Mouse (Mus musculus) lung, embryonic 15.5 days (tissue): ENCODE measurements around the gene Tbl2. TPM values are rescaled to one million over a fixed set of nuclear protein-coding genes. Genes with fewer than 3 reads are reported as not detected.

Source experiments
- ATAC-seq: fragments of 200-750 bp; cut with Nextera tagmentation; 2 replicates; pipeline ENCODE4 v1.8.0; 2017; ENCODE audit warnings: moderate number of reproducible peaks, borderline replicate concordance; ENCODE audit not compliant: low FRiP score, low TSS enrichment; ENCODE audit errors: extremely low read depth
- H3K27ac ChIP-seq: fragments of 300-500 bp; sonication (generic); 2 replicates; pipeline ENCODE4 v1.5.1; 2015; ENCODE audit warnings: moderate library complexity, mild to moderate bottlenecking, inconsistent platforms
- H3K27me3 ChIP-seq: fragments of 300-500 bp; sonication (generic); 2 replicates; pipeline ENCODE4 v1.6.1; 2015; ENCODE audit warnings: inconsistent platforms
- H3K36me3 ChIP-seq: fragments of 300-500 bp; sonication (generic); 2 replicates; pipeline ENCODE4 v1.6.1; 2015; ENCODE audit warnings: inconsistent platforms
- H3K4me1 ChIP-seq: fragments of 300-500 bp; sonication (generic); 2 replicates; pipeline ENCODE4 v1.6.1; 2015; ENCODE audit warnings: inconsistent platforms
- H3K4me2 ChIP-seq: fragments of 300-500 bp; sonication (generic); 2 replicates; pipeline ENCODE4 v1.6.1; 2015; ENCODE audit warnings: inconsistent platforms, mild to moderate bottlenecking, moderate library complexity
- H3K4me3 ChIP-seq: fragments of 300-500 bp; sonication (generic); 2 replicates; pipeline ENCODE4 v1.5.1; 2015; ENCODE audit warnings: mild to moderate bottlenecking, inconsistent platforms
- H3K9ac ChIP-seq: fragments of 300-500 bp; sonication (generic); 2 replicates; pipeline ENCODE4 v1.6.1; 2015; ENCODE audit warnings: inconsistent platforms
- H3K9me3 ChIP-seq: fragments of 300-500 bp; sonication (generic); 2 replicates; pipeline ENCODE4 v1.6.1; 2016; ENCODE audit warnings: inconsistent platforms
- WGBS: fragments of 180-500 bp; shearing (Covaris S2); methylation state at CpG from one replicate; pipeline ENCODE4 v1.1.7; 2015; 5-methylcytosine and 5-hydroxymethylcytosine counted together
- polyA plus RNA-seq: library from polyadenylated mRNA; unstranded; fragments of >200 nt; fragmentation: Nextera tagmentation; extraction: Ambion mirVana; gene quantifications from 2 replicates; pipeline ENCODE4 v1.2.1, GENCODE M21; 2015

Gene Tbl2
- polyA plus RNA-seq: 21.4 and 21.7 TPM in 2 replicates

DNA sequence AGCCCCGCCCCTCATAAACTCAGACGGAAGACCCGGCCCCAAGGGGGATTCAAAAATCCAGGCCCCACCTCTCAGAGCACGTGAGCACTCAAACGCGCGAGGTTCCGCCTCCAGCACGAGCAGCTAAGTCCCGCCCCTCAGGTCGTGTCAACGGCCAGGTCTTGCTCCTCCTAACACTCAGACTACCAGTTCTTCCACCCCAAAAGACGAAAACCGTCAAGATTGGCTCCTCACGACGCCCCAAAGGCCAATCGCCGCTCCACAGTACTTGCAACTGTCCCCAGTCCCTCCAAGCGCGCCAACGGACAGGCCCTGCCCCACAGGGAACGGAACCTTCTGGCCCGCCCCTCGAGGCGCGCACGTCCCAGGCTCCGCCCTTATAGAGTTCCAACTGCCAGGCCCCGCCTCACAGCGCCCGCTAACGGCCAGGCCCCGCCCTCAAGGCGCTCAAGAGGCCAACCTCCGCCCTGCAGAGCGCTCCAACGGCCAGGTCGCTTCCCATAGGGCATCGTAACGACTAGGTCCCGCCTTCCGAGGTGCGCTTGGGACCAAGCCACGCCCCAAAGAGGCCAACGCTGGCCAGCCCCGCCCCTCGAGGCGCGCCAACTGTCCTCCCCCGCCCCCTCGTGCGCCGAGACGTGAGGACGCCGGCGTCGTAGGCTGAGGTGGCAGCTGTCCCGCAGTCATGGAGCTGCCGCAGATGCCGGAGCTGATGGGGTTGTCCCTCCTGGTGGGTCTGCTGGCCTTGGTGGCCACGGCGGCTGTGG is at the start of gene Tbl2:
Tbl2 (plus strand) TSS at position 605 of the 767 bp plus-strand sequence.
- Histone ChIP-seq H3K9ac (peak within 1 kb of the TSS; percentile 83), H3K9me3 (no peaks in the 10 kb centered on the region), H3K4me3 (peak within 1 kb of the TSS; percentile 73), H3K36me3 (peaks cover 15% of the 10 kb centered on the region), H3K27ac (peak within 1 kb of the TSS; percentile 97), H3K27me3 (no peaks in the 10 kb centered on the region), H3K4me1 (peaks cover 14% of the 10 kb centered on the region), H3K4me2 (peak within 1 kb of the TSS; percentile 78)
- under 1% methylated on average over 59 of the region's 63 CpGs for WGBS
- ATAC-seq: peak; percentile 99

DNA sequence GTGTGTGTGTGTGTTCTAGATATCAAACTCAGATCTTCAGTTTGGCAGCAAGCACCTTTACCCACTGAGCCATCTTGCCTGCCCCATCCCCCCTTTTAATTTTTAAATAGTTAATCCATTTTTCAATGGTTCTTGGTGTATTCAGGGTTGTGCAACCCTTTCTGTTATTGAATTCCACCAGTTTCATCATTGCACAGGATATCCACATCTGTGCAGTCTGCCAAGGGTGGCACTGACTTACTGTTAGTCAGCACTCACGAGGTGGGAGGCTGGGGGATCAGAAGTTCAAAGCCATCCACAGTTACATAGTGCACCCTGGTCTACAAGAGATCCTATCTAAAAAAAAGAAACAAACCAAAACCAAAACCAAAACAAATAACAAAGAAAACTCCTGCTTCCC is 48.5 kb upstream of the Tbl2 start:
- Histone ChIP-seq H3K9me3 (no peaks in the 10 kb centered on the region), H3K27ac (no peak overlapping the region), H3K4me2 (no peak overlapping the region), H3K9ac (no peak overlapping the region), H3K27me3 (peaks cover 13% of the 10 kb centered on the region), H3K4me3 (no peak overlapping the region), H3K4me1 (no peaks in the 10 kb centered on the region), H3K36me3 (no peaks in the 10 kb centered on the region)
- 42% methylated on average over 1 of the region's 1 CpGs for WGBS
- no peak for ATAC-seq

DNA sequence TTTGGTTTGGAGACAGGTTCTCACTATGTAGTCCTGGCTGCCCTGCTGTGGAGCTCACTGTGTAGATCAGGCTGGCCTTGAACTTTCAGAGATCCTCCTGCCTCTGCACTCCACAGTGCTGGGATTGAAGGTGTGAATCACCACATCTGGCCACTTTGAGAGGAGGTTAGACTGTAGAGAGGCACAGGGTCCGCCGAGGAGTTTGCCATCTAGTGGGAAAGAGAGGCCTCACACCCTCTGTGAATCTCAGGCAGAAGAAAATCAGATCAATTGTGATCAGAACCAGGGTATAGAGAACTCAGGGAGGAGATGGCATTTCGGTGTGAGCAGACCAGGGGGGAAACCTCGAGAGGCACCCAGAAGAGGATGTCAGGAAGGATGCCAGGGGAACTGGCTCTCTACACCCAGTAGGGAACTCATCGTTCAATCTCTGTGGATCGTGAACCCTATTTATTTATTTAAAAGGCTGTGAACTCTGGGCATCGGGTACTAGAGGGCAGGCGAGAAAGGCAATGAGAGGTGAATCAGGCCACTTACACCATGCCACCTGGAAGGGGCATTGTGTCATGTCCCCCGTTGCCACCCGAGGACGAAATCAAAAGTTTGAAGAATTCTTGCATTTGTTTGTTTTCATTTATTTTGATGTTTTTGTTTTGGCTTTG is 45.3 kb upstream of the Tbl2 start:
- H3K27me3 ChIP-seq: peaks cover 44% of the 10 kb centered on the region

DNA sequence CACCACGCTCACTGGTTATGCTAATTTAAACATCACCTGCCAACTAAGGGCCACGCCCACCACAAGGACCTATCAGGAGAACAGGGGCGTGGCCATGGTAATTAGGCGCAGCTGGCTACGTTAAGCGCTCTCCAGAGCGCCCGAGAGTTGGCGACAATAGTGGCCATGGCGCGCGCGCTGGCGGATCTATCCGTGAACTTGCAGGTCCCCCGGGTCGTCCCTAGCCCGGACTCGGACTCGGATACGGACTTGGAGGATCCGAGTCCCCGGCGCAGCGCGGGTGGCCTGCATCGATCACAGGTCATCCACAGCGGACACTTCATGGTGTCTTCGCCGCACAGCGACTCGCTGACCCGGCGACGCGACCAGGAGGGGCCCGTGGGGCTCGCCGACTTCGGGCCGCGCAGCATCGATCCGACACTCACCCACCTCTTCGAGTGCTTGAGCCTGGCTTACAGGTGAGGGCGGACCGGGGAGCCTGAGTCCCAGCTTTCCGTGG is 42.6 kb upstream of the Tbl2 start:
- peak overlapping the region; percentile 52 for H3K9ac ChIP-seq
- H3K4me2 ChIP-seq: peak overlapping the region; percentile 95
- no peaks in the 10 kb centered on the region for H3K36me3 ChIP-seq
- no peaks in the 10 kb centered on the region for H3K9me3 ChIP-seq
- WGBS: under 1% methylated on average over 48 of the region's 48 CpGs
- peak overlapping the region; percentile 49 for H3K4me3 ChIP-seq
- ATAC-seq: peak; percentile 73; the same call in 1 of the 2 replicates
- peaks cover 15% of the 10 kb centered on the region for H3K4me1 ChIP-seq
- no peak overlapping the region for H3K27ac ChIP-seq
- peaks cover 56% of the 10 kb centered on the region for H3K27me3 ChIP-seq

More for the DNA sequence above, 45.3 kb upstream of the Tbl2 start:
- Histone ChIP-seq H3K27ac (no peak overlapping the region), H3K4me2 (no peak overlapping the region), H3K4me1 (peaks cover 15% of the 10 kb centered on the region), H3K36me3 (no peaks in the 10 kb centered on the region), H3K9ac (no peak overlapping the region), H3K4me3 (no peak overlapping the region), H3K9me3 (no peaks in the 10 kb centered on the region)
- WGBS: 52% methylated on average over 11 of the region's 11 CpGs
- ATAC-seq: no peak

DNA sequence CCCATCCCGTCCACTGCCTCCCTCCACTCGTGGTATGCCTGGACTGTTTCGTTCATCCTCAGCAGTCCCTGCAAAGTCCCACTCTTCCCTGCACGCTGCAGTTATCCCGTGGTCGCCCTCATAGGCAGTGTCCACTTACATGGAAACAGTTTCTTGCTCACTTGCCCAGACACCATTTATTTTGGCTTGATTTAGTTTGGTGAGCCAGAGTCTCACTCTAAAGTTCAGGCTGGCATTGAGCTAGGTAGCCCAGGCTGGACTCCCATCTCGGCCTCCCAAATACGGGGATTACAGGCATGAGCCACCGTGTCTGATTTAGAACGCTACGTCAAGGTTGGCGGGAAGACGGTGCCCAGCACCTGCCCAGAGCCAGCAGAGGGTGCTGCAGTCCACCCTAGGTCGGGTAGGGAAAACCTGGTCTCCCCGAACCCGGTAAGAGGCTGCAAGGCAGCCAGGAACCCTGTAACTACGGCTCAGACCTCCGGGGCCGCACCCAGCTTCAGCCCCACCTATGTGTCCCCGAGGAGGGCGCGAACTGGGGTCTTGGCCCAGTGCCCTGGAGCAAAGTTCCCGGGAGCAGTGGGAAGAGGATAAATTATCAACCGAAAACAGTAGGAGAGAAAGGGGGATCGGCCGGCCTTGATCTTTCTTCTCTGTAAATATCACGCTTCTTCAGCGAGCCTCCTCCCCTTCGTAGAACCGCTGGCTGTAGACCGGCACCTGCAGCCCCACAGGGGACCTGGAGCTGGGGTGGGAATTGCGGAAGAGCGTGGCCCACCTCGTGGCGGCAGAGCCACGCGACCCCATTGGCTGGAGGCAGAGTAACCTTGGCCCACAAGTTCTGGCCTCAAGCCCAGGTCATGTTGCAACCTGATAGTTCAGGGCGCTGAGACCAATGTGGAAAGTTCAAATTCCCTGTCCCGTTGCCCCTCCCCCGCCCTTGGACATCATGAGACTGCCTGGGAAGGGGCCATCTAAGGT is 41.6 kb upstream of the Tbl2 start:
- H3K27me3 ChIP-seq: peaks cover 56% of the 10 kb centered on the region
- H3K4me3 ChIP-seq: peak overlapping the region; percentile 49
- no peaks in the 10 kb centered on the region for H3K9me3 ChIP-seq
- WGBS: 8% methylated on average over 40 of the region's 40 CpGs
- peaks cover 15% of the 10 kb centered on the region for H3K4me1 ChIP-seq
- H3K27ac ChIP-seq: no peak overlapping the region
- no peaks in the 10 kb centered on the region for H3K36me3 ChIP-seq
- ATAC-seq: peak; percentile 62; the same call in 1 of the 2 replicates
- peak overlapping the region; percentile 95 for H3K4me2 ChIP-seq
- H3K9ac ChIP-seq: 0 out of 2 replicates have a peak overlapping the region, but pooled peaks have one; percentile 8

DNA sequence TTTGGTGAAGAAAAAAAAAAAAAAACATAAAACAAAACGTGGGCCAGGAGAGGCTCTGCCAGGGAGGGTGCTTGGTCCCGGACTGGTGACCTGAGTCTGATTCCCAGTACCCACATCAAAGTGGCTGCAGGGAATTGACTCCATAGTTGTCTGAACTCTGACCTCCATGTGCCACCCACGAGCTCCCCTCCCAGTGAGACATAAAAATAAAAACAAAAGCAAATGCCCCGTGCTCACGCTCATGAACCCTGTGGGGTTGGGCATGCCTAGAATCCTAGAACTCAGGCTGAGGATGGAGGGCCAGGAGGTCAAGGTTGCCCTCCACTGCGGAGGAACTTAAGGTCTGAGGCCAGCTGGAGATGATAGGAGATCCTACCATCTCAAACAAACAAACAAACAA is 40.4 kb upstream of the Tbl2 start:
- no peak for ATAC-seq
- no peak overlapping the region for H3K4me2 ChIP-seq
- H3K9me3 ChIP-seq: no peaks in the 10 kb centered on the region
- H3K36me3 ChIP-seq: no peaks in the 10 kb centered on the region
- peaks cover 15% of the 10 kb centered on the region for H3K4me1 ChIP-seq
- no peak overlapping the region for H3K27ac ChIP-seq
- H3K4me3 ChIP-seq: no peak overlapping the region
- no peak overlapping the region for H3K9ac ChIP-seq
- H3K27me3 ChIP-seq: peaks cover 56% of the 10 kb centered on the region
- 50% methylated on average over 6 of the region's 6 CpGs for WGBS

DNA sequence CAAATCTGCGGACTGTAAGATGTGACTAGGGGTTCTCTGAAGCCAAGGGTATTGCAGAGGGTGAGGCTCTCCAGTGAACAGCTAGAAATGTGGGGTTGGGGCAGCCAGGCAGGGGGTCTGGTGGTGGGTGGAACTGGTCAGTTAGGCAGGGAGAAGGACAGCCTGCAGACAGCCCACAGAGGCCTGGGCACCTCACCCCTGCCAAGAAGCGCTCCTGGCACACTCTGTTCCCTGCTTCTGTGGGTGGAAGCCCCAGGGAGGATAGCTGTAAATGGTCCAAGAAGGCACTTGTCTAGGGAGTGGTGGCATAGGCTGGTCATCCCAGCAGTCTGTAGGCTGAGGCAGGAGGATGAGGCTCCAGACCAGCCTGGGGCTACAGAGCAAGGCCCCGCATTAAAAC is 40.0 kb upstream of the Tbl2 start:
- Histone ChIP-seq H3K9ac (no peak overlapping the region), H3K4me2 (no peak overlapping the region), H3K36me3 (no peaks in the 10 kb centered on the region), H3K4me1 (peaks cover 15% of the 10 kb centered on the region), H3K27ac (no peak overlapping the region), H3K9me3 (no peaks in the 10 kb centered on the region), H3K4me3 (no peak overlapping the region), H3K27me3 (peaks cover 56% of the 10 kb centered on the region)
- no peak for ATAC-seq
- 88% methylated on average over 3 of the region's 3 CpGs for WGBS

DNA sequence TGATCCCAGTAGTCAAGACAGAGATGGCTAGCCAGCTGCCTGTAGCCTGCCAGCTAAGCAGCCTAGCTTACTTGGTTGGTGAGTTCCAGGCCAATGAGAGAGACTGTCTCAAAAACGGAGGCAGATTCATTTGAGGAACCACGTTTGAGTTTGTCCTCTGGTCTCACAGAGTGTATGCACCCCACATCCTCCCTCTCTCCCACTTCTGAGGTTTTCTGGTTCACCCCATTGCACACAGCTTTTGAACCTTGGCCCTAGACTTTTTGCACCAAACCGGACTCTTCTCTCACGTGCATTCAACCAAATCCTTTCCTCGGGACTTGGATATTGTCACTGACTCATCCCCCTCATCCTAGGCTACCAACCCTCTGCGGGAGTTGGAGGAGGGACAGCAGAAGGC is 39.5 kb upstream of the Tbl2 start:
- H3K4me3 ChIP-seq: no peak overlapping the region
- no peak overlapping the region for H3K27ac ChIP-seq
- H3K4me2 ChIP-seq: no peak overlapping the region
- no peaks in the 10 kb centered on the region for H3K36me3 ChIP-seq
- ATAC-seq: no peak
- H3K9ac ChIP-seq: no peak overlapping the region
- H3K27me3 ChIP-seq: peaks cover 52% of the 10 kb centered on the region
- H3K9me3 ChIP-seq: no peaks in the 10 kb centered on the region
- WGBS: 72% methylated on average over 6 of the region's 6 CpGs
- peaks cover 15% of the 10 kb centered on the region for H3K4me1 ChIP-seq

DNA sequence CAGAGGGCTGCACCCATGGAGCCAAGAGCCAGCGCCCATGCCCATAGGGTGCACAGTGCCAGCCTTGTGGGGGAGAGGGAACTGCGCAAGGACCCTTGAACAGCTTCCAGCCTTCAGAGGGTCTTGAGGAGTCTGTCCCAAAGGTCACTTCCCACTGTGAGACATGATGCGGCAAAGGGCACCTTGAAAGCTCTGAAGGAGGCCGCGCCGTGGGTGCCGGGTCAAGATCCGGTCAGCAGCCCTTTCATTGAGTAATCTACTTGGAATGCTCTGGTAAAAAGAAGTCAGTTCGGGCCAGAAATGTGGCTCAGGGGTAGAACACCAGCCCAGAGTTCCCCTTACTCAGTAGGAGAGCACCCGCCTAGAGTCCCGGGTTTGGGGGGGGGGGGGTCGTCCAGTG is 35.7 kb upstream of the Tbl2 start:
- Histone ChIP-seq H3K27ac (no peak overlapping the region), H3K4me2 (no peak overlapping the region), H3K27me3 (peaks cover 15% of the 10 kb centered on the region; the same call in 1 of the 2 replicates), H3K36me3 (no peaks in the 10 kb centered on the region), H3K4me1 (peaks cover 6% of the 10 kb centered on the region), H3K9me3 (no peaks in the 10 kb centered on the region), H3K9ac (no peak overlapping the region), H3K4me3 (no peak overlapping the region)
- WGBS: 87% methylated on average over 12 of the region's 12 CpGs
- ATAC-seq: no peak

DNA sequence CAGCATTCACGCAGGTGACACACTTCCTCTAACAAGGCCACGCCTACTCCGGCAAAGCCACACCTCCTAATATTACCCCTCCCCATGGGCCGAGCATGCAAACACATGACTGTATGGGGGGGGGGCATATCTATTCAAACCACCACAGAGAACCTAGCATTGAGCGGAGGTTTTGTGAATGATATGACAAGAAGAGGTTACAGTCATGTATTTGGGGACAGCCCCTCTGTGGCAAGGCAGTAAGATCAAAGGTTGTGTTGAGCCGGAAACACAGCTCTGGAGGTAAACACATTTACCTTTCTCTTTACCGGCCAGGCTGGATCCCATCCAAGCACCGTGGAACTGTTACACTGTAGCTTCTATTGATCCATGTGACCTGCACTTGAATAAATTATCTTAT is 34.2 kb upstream of the Tbl2 start:
- ATAC-seq: no peak
- Histone ChIP-seq H3K9me3 (no peaks in the 10 kb centered on the region), H3K27ac (no peak overlapping the region), H3K27me3 (0 out of 2 replicates have a peak, but pooled peaks cover under 1% of the 10 kb centered on the region), H3K4me3 (no peak overlapping the region), H3K4me1 (peaks cover 7% of the 10 kb centered on the region), H3K36me3 (no peaks in the 10 kb centered on the region), H3K4me2 (no peak overlapping the region), H3K9ac (no peak overlapping the region)
- 74% methylated on average over 8 of the region's 8 CpGs for WGBS

DNA sequence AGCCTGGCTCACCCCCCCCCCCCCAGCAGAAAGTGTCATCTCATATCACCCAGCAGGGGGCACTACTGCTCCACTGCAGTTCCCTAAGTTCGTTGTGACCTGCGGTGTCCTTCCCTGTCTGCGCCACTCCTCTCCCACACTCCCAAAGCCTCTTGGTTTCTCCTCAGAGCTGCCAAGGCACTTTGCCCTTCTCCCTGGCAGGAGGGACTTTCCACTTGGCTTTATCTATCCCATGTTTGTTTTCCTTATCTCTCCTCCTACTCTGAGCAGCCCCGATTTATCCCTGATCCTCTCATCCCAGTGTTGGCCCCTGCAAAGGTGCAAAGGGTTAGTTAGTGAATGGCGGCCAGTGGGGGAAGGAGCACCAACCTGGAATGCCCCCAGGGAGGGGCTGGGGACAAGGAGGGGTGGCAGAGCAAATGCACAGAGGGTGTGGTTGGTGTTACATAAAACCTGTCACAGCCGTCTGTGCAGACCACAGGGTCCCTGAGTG is 30.8 kb upstream of the Tbl2 start:
- Histone ChIP-seq H3K4me1 (peaks cover 7% of the 10 kb centered on the region), H3K4me2 (peak overlapping the region; percentile 24; the same call in 1 of the 2 replicates), H3K9me3 (no peaks in the 10 kb centered on the region), H3K9ac (no peak overlapping the region), H3K4me3 (no peak overlapping the region), H3K27me3 (peaks cover 15% of the 10 kb centered on the region), H3K36me3 (no peaks in the 10 kb centered on the region), H3K27ac (peak overlapping the region; percentile 50)
- WGBS: 7% methylated on average over 6 of the region's 6 CpGs
- ATAC-seq: peak; percentile 64
